Comparison of ENCODE assay signal across 16 mouse cellular contexts in the genomic region with DNA sequence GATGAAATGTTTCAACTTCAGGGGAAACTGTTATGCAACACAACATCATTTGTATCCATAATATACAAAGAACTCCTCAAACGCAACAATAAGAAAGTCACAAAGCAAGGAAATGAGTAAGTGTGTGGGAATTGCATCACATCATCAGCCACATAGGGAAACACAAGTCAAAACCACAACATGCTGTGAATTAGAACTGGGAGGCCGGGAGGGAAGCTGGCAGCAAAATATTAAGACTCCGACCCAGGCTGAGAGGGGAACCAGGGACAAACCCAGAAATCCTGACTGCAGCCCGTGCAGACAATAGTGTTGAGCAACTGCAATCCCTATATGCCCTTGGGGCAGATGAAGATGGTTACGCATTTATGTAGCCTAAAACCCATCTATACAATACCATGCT. TPM values are rescaled to one million over a fixed set of nuclear protein-coding genes. Genes with fewer than 3 reads are reported as not detected.
DNase-seq lines count a peak whose midpoint lies in the region; ATAC-seq and TF ChIP-seq lines count a peak whose summit lies in the region.
"Had no signal": no experiment of that assay in that cellular context is flagged by ENCODE, and none has a peak within 500 bp of the region (broad histone marks: within the 10 kb centered on the region; RNA-seq: fewer than 3 reads in every experiment).

No protein-coding gene starts in this region.

- ATAC-seq in Patski, result no peak
- ATAC-seq in megakaryocyte, adult 5-6 weeks (ENCODE audit: poor library complexity, severe bottlenecking), result peak; percentile 78
- ATAC-seq: forebrain, embryonic 14.5 days; intestine, embryonic 15.5 days had no signal

- intact Hi-C loops in heart, postnatal 10 days (cut with DNase I), result no loop called here

- no peak for TF ChIP-seq CTCF in Patski (IDR thresholded peaks at IDR 0.05)

- in situ Hi-C loops in Patski (cut with MboI; ENCODE audit: low pct_unique_long_range_greater_than_20kb), result no loop called here

- CTCF ChIA-PET in Patski (lab: Charles Lee), result interaction anchor here (1.8 kb wide), 1 partner anchor 8 kb away, joined by 6 read pairs; no protein-coding TSS in a partner anchor

- POLR2A ChIA-PET in Patski (lab: Charles Lee), result no interaction called here

- DNase-seq in heart, adult 8-10 months (ENCODE audit: low spot score), result peak; percentile 14
- no peak for DNase-seq in heart, postnatal 10 days
- DNase-seq in 3134 (ENCODE audit: extremely low read depth, insufficient read length, low spot score), result peak; percentile 43
- peak; percentile 13 for DNase-seq in Patski (ENCODE audit: low read depth, low spot score)
- no peak for DNase-seq in cerebellum, adult 18-20 months
- no peak for DNase-seq in thymus, adult 18-20 months
- no peak for DNase-seq in embryo, embryonic 10 days (ENCODE audit: low spot score)
- DNase-seq: adrenal gland, adult 8-10 months; B cell, adult 2 months; cerebellum, postnatal 36 days; thymus, postnatal 36 days had no signal

- no peaks in the 10 kb centered on the region for H3K27me3 ChIP-seq in Patski
- H3K27me3 ChIP-seq: intestine, embryonic 15.5 days; kidney, embryonic 15.5 days; limb, embryonic 15.5 days had no signal

RNA-seq across cellular contexts. Expression of a gene that starts 11.2 kb away (rescaled TPM):
- under 1 TPM in 1 of 4 experiments, not detected in 3; 0.17 TPM for total RNA-seq in heart, adult 8-10 months (2022)
- under 1 TPM; 0.07 to 0.12 TPM for total RNA-seq in heart, postnatal 10 days (2021)
- polyA plus RNA-seq in Patski (2021), result 0.30 TPM
- total RNA-seq in megakaryocyte, adult 5-6 weeks (2015), result 8.1 TPM in 2 replicates
- total RNA-seq in megakaryocyte, adult 5-6 weeks (2017), result 14.1 and 16.2 TPM in 2 replicates

RNA-seq across cellular contexts. Expression of a gene that starts 40.9 kb away (rescaled TPM):
- 10 to 100 TPM; 27.8 to 37.4 (median 29.4) TPM for total RNA-seq in heart, adult 8-10 months (2022)
- total RNA-seq in heart, postnatal 10 days (2021), result 10 to 100 TPM; 59.7 to 63.2 TPM
- 62.2 TPM for polyA plus RNA-seq in Patski (2021)
- total RNA-seq in megakaryocyte, adult 5-6 weeks (2015), result 265 and 303 TPM in 2 replicates
- total RNA-seq in megakaryocyte, adult 5-6 weeks (2017), result 129 and 148 TPM in 2 replicates

Comparison
In these comparisons a context has a peak if more than half of its experiments do, and no peak if none do; other contexts are left out.
1. DNase-seq: peak in heart, adult 8-10 months (single experiment), 3134 (single experiment) and Patski (single experiment); none in heart, postnatal 10 days (0 of 2), cerebellum, adult 18-20 months (0 of 2), thymus, adult 18-20 months (0 of 2) and embryo, embryonic 10 days (single experiment).
2. RNA of a gene that starts 11.2 kb away (total RNA-seq): 8.1 to 16.2 TPM in megakaryocyte, adult 5-6 weeks; 0.07 to 0.12 TPM in heart, postnatal 10 days and 0.17 TPM in heart, adult 8-10 months; every median in the first group is over 4 times any median in the second.